Mouse (Mus musculus) NIH3T3 (cell line): Measurements from ENCODE around the gene Arl15.

Experiments used
- DNase-seq: peaks from one replicate; pipeline ENCODE4 v3.0.0-alpha.2; 2012; ENCODE audit warnings: low read depth

Gene Arl15

DNA sequence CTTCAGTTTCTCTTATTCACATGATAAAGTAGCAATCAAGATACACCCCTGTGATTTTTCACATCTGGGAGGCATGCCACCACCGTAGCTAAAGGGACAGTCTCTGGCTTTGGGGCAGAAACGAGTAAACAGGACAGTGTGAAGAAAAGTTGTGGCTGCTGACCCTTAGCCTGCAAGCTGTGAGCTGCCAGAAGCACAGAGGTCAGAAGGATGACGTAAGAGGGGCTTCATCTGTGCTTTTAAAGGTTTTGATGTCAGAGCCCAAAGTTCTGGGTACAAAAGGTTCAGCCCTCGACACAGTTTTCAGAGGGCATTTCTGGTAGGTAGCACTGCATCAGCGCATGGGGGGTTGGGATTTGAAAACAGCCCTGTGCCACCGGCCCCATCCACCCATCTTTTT, 266.0 kb downstream of the Arl15 start:
- DNase-seq = no peak

DNA sequence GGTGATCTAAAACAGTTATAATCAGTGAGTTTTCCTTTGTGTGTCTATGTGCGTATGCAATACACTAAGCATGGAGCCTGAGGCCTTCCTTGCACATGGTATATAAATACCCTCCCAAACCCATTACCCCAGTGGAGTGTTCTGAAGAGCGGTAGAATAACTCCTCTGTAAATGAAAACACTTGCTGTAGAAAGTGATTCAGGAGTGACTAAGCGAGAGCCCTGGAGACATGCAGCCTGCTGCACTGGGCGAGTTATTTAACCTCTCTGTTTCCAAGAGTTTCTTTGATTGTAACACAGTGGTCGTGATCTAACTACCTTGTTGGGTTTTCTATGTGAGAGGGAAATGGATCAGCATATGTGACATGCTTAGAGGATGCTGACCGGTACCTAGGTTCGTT, 266.9 kb downstream of the Arl15 start:
- no peak for DNase-seq

DNA sequence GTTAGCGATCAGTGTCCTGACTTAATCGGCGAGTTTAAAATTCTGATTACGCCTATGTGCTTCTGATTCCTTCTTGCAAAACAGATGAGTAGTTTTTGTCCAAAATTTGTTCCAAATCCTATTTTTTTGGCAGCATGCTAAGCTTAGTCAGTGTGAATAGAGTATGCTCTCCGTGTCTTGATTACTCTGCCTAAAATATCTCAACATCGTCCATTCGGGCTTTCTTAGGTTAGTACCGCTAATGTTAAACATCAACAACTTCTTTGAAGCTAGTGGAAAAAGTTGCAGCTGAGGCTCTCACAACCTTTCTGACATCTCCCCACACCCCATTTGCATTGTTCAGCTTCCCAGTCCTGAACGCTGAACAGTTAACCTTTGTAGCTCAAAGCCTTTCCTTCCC, 269.8 kb downstream of the Arl15 start:
- DNase-seq = peak; percentile 11

DNA sequence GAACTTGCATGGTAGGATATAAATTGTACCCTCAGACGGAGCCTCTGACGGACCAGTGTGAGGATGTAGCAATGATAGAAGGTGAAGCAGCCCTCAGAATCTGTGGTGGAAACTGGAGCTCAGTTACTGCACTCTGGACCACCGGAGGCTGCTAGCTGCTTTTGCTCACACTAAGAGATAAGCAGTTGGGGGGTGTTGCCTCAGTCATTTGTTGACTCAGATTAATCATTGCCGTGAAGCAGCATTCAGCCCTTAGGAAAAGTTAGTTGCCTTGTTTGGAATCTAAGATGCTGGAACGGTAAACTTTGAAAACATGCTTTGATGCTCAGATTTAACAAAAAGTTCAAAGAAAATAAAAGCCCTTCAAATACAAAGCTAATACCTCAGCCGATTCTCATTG, 270.7 kb downstream of the Arl15 start:
- no peak for DNase-seq

DNA sequence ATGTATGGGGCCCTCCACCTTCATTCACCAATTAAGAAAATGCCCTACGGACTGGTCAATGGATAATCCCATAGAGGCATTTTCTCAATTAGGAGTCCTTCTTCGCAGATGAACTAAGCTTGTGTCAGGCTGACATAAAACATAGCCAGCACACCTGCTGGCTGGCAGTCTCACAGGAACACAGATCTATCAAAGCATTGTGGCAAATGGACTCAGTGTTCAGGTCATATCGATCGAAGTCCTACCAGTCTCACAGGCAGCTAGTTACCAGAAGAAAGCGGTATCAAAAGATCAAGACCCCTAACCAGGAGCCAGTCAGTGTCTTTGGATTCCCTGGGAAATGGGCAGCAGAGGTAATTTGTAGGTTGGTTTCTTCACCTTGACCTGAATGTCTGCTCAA, 274.1 kb downstream of the Arl15 start:
- DNase-seq = no peak

DNA sequence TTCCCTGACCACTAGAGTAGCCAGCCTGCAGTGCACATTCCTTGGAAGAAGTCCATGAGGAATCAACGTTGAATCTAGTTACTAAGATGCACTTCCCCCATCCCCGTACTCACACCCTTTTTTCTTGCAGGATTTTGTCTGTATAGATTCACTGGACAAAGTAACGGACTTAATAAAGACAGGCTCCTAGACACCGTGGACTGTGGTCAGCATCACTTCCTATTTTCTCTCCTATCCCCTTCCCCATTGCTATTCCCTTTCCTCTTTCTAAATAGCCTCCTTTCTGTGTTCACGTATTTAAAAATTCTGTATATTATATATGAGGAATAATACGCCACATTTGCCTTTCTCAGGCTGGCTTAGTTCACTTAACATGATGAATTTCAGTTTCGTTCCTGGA, 277.1 kb downstream of the Arl15 start:
- no peak for DNase-seq

DNA sequence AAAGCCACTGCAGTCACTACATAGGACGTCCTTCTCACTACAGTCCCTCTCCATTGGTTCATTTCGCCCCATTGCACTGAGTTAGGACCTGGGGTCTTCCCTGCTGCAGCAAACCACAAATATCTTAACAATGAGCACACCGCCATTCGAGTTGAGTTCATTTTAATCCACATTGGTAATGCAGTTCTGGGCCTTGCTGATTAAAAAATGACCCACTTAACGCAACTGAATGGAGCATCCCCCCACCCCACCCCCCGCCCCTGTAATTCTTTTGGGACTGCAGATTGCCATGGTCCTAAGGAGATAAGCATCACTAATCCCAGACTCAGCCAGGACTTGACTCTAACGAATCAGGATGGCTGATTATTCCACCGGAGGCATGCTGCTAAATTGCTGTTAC, 280.2 kb downstream of the Arl15 start:
- no peak for DNase-seq

DNA sequence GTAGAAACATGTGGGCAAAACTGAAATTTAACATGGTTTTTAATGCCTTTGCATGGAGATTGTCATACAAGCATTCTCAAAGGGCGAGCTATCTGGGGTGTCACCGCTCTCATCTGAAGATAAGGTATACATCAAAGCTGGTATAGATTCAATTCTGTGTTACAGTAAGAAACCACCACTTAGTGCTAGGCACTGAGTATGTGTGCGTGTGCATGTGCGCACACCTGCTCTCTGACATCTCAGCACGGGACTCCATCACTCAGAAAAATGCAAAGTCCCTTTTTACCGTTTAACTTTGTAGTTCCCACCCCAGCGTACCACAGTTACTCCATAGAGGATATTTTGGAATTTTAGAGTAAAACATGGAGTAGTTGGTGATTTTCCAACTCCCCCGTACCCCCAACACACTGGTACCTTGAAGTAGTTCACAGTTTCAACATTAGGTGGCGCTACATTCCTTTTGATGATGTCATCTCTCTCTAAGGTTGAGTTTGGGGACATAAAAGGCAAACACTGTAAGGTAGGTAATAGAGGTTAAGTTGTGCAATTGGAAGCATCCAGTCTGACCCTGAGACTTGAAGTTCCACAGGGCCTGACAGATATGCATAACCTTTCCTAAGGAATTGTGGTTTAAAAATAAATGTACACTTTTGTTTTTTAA, 281.5 kb downstream of the Arl15 start:
- DNase-seq = peak; percentile 76

DNA sequence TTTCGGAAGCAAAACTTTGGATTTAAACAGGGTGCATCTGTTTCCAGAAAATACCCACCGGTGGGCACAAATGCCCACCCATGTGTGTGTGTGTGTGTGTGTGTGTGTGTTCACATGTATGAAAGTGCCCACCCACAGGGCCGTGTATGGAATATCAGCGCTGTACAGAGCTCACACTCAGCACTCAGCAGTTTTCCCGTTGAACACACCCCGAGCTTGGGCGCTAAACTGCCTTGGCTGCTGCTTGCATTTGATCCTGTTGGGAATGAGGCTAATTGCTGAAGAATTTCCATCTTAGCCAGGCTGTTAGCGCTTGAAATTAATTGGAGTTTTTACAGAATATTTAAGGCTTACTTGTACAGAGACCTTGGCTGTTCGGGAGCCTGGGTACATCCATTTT, 282.9 kb downstream of the Arl15 start:
- DNase-seq = no peak

DNA sequence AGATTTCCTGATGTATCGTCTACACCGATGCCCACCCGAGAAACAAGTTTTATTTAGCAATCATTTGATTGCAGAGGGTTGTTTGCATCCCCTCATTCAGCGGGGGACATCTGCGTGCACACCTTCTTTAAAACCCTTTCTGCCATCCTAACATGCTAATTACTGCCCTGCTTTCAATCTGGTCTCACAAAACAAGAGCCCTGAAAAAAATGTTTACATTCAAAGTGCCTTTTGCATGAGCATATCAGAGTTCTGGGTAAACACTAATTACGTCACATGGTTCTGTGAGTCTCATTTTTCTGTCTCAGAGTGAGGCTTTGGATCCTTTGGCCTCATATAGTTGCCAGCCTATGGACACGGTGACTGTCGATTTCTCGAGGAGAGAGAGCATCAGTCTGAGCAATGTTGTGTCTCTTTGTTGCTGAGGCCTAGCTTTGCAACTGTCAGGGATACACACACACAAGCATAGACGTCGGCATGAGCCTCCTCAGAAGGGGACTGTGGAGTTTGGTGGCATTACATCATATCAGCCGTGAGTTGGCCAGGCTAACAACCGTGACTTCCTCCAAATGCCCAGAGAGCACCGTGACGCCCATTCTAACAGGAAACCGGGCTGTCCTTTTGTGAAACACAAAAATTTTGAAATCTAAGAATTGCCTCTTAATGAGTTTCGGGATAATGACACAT, 283.4 kb downstream of the Arl15 start:
- no peak for DNase-seq

DNA sequence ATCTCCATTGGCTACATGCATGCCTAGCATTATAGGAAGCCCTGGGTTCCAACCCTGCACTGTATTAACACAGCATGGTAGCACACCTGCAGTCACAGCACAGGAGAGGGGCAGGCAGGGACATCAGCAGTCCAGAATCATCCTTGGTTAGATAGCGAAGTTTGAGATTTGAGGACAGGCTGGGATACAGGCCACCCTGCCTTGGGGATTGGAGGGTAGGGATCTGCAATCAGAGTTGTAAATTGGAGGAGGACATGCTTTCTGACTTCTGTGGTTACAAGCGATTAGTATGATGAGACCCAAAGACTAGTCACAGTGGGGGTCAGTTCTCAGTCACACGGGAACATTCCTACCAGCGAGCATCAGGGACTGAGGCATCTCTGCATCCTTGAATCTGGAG, 284.5 kb downstream of the Arl15 start:
- DNase-seq = no peak

DNA sequence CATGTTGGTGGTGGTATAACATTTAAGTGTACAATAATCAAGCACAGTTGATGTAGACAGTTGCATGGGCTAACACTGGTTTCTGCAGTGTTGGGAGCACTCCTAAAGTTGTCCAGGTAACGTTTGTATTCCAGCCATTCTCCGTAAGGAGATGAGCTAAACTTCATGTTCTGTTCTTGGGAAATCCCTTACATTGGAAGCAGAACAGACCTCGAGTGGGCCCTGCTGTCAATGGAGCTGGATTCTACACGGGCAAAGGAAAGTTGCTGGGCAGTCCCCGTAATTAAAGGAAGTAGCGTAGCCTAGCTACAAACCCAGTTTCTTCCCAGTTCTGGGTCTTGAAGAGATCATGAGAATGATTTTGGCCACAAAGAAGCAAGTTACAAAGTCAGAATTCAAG, 285.4 kb downstream of the Arl15 start:
- DNase-seq = no peak

DNA sequence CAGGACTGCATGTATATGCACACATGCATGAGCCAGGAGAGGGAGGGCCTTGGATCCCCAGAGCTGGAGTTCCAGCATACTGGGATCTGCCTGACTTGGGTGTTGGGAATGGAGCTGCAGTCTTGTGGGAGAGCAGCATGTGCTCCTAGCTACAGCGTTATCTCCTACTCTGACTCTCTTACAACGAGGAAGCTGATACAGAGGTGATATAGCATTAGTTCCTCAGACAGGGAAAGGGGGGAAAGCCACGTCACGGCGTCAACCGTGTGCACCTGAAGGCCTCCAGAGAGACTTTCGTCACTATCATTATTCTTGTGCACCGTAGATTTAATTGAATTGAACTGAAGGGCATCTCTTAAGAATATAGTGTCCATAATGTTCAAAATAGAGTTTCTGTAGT, 286.2 kb downstream of the Arl15 start:
- no peak for DNase-seq

DNA sequence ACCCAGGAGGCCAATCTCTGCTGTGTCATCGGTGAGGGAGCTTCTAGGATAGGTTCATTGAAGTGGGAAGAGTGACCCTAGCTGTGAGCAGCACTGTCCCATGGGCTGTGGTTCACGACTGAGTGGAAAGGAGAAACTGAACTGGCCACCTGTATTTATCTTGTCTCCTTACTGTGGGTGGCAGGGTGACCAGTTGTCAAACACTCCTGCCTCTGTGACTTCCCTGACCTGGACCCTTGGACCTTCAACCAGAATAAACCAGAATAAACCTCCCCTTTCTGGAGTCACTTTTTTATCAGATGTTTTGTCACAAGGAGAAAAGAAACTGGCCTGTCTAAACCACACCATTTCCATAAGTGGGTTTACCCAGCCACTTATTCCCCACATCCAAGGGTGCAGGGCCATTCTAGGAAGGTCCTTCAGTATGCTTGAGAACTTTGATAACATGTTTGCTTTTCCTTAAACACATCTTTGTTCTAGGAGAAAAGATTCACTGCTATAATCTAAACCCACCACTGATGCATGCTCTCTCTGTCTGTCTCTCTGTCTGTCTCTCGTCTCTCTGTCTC, 289.3 kb downstream of the Arl15 start:
- no peak for DNase-seq

DNA sequence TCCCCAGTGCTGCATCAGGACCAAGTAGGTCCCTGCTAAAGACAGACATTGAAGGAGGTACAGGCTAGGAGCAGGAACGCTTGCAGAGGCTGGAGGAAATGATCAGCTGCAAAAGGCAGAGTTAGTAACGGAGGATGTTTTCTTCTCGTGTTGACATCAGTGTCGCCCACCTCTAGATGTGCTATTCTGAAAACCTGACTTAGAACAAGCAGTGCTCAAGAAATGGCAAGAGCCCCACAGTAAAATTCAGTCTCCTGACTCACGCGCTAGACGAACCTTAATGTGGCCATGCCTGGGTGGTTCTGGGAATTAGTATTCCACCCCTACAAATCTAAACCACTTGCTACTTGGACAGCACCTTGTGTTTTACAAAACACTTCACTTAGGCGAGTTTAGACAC, 291.1 kb downstream of the Arl15 start:
- no peak for DNase-seq

DNA sequence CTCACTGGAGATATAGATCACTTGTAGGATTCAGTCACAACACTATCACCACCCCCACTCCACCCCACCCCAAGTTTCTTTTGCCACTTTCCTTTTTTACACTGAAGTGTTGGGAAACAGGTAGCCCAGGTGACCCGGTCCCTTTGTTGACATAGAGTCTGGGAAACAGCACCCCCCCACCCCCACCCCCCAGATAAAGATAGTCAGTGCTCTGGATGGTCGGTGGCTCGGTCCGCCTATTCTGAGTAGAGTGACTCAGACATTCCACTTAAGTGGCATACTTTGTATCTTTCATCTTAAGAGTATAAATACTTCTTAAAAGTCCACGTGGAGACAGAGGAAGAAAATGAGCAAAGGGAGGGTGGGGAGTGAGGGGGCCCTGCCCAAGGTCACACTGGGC, 292.0 kb downstream of the Arl15 start:
- no peak for DNase-seq

DNA sequence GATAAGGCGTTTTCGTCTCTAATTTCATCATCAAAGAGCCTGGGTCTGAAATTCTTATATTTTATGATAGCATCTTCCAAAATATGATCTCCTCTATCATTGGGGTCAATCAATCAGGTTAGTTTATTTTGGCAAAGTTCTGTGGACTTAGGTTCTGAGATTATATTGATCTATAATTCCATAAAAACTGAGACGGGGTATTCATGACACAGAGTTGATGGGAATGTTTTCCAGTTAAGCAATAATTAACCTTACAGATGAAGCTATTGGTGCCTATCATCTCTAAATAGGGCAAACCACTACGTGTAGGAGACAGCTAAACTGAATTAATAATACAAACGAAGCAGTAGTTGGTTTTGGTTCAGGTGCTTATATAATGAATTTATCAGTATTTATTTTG, 292.5 kb downstream of the Arl15 start:
- no peak for DNase-seq

DNA sequence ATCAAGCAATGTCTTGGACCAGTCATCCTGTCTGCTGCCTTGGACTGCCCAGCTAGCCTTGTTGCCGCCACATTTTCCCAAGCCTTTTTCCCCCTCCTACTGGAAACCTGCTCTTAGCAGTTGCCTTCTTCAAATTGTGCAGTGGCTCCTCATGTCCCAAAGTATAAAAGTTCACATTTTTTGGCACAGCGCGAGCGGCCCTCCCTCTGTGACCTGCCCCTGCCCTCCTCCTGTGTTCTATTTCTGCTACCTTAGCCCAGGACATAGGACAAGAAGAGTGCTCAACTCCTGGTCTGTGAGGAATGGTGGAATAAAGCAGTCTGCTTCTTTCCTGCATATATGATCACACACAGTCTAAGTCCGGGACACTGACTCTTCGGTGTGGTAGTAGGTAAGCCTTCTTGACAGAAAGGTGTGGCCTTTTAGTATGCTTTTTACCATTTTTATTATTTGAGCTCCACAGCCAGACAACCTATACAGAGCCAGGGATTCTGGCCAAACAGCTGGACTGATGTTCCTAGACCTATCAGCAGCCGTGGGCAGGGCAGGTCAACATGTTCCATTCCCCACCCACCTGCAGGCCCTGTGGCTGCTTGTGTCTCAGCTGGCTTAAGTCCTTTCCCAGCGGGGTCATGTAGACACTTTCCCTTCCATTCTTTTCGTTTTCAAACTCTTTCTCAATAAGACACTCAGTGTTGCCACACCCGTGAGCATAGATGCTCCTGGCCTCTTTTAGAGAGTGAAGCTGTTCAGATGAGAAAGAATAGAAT, 293.6 kb downstream of the Arl15 start:
- no peak for DNase-seq

DNA sequence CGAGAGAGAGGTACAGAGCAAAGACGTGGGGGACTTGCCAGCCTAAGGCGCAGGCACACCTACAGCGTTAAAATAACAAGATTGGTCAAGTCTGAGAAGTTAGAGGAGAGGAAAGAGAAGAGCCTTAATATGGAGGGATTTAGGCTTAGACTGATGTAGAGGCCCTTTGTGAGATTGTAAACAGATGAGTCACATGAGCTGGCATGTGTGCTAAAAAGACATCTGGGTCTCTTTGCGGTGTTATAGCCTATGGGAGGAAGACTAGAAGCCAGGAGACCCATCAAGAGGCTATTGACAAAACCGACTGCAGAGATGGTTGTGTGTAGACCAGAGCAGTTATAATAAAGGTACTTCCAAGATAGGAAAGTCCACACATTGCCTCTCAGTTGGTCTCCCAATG, 296.5 kb downstream of the Arl15 start:
- DNase-seq = peak; percentile 51

DNA sequence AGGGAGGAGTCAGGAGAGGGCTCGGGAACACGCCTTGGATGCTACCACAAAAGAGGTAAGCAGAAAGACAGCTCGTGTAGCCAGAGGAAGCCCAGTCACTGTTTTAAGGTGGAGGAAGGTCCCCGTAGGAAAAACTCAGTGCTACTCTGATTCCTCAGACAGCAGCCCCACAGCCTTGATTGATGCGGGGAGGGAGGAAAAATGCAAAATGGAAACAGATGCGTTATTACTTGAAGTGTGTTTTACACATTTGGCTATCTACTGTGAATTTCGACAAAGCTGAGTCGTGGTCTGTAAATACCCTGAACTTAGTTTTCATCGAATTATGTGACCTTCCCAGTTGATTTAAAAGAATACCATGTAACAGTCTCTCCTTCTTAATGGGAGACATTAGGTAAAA, 296.9 kb downstream of the Arl15 start:
- peak; percentile 65 for DNase-seq

DNA sequence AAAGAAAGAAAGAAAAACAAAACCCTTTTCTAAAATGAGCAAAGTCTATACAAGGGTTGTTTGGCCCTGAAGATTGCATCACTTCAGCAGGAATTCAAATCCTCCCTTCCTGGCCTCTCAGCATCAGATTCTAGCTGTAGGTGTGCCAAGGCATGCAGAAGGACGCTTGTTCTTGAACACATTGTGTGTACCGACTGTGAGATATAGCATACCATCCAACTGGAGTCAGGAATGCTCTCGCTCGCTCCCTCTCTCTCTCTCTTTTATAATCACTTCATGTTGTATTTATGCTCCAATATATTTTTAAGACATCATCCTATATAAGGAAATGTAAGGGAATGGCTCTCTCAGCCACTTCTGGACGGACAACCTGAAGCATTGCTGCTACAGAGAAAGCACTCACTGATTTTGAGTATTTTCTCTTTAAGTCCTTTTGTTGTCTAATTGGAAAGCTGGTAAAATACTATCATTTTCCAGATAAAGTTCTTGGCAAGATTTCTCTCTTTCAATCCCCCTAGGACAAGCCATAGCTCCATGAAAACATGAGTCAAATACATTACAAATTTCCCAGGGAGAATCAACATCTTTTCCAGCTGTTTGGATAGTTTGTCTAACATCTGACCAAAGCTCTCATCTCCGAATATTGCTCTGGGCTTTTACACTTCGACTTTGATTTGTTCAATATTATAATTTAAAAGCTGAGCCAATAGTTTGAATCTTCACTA, 300.0 kb downstream of the Arl15 start:
- DNase-seq = peak; percentile 56

DNA sequence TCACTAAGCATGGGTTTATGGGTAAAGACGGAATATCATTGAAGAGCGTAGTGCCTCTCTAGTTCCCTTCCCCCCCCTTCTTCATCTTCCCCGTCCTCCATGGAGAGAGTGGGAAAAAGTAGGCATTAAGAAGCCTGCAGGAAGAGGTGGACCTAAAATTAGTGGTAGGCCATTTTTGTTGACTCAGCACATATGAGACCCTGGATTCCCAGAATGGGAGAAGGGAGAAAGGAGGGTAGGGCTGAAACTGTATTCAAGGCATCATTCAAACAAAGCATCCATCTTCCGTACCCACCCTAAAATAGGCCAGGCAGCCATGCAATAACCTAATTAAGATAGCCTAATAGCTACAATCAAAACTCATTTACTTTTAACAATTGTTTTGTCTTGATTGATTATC, 301.1 kb downstream of the Arl15 start:
- DNase-seq = no peak
